Mouse (Mus musculus) small intestine, adult 10 weeks (tissue): ENCODE data around the gene Gmeb2. TPM values are rescaled to one million over a fixed set of nuclear protein-coding genes. Genes with fewer than 3 reads are reported as not detected.

Source experiments
- polyA plus RNA-seq: library from polyadenylated mRNA; stranded (reverse); fragments of 350-450 nt; fragmentation: Illumina TruSeq; extraction: RNeasy Lipid Tissue Mini Kit (QIAGEN cat#74804); gene quantifications from one replicate; pipeline ENCODE4 v1.2.3, GENCODE M21; 2014; ENCODE audit warnings: low replicate concordance

Gene Gmeb2
- polyA plus RNA-seq: 10.5 TPM

DNA sequence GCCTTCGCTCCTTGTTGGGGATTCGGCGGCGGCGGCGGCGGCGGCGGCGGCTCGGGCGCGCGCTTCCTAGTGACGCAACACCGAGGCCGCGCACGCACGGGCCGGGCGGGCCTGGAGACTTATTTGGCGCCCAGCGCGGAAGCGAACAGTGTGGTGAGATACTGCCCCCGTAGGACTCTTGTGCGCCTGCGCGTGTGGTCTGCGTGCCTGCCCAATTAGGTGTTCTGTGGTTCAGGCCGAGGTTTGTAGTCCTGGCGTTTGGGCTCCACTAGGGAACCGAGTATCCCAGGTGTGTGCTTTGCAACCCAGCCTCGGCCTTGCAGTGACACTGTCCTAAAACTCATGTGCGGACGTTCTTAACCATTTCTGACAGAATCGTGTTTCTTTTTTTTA, at the start of gene Gmeb2:
TSS of gene Gmeb2 (minus strand) at position 78 of the 393 bp plus-strand sequence.

DNA sequence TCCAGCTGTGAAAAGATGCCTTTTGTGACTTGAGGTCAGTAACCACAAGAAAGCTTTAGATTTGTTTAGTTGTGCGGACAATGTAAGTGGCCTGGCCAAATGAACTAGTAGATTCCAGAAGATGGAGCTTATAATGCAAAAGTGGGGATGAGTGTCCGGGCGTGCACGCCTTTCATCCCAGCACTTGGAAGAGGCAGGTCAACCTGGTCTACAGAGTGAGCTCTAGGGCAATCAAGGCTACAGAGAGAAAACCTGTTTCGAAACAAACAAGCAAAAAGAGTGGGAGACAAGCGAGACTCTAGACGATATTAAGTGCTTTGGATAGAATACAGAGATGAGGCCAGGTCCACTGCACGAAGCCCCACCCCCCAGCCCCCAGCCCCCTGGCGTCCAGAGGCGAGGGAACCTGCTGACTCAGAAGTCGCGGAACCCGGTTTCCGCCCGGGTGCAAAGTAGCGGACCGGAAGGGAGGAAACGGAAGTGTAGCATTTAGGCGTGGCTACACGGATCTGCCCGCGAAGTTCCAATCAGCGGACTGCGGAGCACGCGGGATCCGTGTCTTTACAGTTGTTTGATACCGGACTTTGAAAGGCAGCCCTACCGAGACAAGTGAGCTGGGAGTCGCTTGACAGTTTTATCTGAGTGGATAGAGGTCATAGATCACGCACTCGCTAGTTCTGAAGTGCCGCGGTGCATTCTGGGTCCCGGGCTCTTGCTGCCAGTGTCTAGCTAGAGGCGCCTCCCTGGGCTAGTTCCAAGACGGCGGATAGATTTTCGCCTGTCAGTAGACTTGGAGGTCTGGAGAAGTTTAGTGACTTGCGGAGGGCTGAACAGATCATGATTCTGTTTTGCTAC, 31.6 kb upstream of the Gmeb2 start, which contains the start of gene Rtel1:
TSS of gene Rtel1 (plus strand) at position 492 of the 855 bp plus-strand sequence.

DNA sequence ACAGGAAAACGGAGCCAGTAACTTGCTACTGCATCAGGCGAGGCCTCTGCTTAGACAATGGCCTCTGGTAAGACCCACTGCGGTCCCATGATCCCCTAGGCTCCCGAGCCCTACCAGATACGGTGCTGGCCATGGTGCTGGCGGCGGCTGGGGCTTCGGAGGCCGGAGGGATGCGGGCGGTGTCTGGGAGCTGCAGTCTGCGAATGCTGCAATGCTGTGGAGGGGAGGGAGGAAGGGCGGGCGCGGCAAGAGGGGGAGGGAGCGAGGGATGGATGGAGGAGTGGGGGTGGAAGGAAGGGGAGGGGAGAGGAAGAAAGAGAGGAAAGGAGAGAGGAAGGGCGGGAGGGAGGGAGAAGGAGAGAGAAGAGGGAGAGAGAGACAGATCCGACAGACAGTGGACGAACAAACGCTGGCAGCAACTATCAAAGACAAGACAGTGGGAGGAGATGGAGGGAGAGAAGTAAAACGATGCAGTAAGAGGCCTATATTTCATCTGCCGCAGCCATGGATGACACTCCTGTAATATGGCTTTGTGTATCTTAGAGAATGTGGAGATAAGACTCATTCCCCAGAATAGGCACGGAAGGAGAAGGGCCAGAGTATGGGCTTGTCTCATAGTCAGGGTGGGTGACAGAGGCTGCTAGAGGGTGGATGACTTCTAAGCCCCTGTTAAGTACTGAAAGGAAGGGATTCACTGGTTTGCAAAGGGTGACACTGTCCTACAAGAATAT, 26.4 kb upstream of the Gmeb2 start, which contains the start of gene Stmn3:
TSS of gene Stmn3 (minus strand) at position 421 of the 731 bp plus-strand sequence.

DNA sequence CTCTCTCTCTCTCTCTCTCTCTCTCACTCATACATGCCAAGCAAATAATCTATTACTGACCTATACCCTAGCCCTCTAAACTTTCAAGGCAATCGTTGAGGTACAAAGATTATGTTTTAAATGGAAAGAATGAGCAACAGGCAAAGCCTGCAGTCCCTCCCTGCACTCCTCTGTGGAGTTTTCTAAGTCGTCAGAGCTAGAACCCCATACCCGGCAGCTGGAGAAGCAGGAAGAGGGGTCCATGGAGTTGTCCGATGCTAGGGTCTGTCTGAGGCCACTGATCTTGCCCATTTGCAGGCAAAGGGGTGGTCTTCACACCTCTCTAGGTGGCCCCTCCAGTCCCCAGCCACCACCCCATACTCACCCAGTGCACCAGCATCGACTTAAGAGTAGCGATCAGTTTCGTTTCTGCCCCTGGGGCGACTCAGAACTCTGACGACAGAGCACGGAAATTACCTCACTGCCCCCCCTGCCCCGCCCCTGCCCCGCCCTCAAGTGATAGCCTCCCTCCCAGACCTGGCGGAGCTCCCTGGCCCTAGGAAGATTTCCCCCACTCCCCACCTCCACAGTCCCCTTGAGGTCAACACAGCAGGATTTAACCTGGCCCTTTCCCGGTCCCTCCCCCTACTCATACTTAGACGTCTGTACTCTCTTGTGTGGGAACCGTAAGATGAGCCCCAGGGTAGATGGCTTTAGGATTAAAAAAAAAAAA, 46.1 kb downstream of the Gmeb2 start, which contains the start of gene Helz2:
TSS of gene Helz2 (minus strand) at position 426 of the 712 bp plus-strand sequence.

DNA sequence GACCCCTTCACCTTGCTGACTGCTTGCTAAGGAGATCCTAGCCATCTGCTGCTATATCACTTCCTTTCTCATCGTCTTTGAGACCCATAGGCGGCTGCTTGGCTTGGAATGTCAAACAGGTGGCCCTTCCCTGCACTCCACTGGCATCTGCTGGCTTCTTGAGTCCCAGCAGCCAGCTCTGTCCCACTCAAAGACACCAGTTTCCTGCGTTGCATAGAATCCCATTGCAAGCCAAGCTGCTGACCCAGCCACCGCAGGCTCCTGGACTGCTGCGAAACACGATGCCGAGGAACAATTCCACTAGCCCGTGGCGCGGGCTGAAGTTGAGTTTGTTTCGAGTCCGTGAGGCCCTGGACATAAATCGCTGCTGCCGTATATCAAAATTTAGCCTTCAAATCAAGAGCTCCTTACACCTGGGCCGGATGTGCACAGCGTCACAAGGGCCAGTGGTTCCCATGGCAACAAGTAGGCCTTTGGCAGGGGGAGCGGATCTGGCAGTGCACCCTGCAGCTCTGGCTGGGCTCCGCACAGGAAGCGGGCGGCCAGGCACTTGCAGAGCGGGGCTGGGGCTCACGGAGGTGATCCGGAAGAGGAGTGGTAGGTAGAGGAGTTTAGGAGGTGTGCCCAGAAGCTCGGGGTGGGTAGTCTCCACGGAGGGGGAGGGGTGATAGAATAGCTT, 68.2 kb downstream of the Gmeb2 start, which contains the start of gene Fndc11:
TSS of gene Fndc11 (plus strand) at position 476 of the 679 bp plus-strand sequence.

DNA sequence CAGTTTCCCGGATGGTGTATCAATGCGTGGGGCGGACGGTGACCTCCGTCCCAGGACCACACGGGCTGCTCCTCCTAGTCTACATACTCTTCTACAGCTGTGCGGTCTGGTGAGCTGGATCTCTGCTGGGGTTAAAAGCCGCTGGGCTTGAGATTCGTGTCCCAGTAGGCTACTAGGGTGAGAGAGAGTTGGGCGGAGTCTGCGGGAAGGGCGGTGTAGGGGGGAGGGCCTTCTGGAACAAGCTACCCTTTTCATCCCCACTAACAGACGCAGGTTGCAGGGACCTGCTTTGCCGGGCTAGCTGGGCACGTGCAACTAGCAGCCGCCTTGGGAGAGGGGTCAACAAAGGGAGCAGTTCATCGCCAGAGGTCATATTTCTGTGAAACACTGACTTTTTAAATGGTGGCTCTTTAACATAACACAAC, 74.8 kb downstream of the Gmeb2 start, which contains the start of gene Srms:
TSS of gene Srms (minus strand) at position 165 of the 425 bp plus-strand sequence.

DNA sequence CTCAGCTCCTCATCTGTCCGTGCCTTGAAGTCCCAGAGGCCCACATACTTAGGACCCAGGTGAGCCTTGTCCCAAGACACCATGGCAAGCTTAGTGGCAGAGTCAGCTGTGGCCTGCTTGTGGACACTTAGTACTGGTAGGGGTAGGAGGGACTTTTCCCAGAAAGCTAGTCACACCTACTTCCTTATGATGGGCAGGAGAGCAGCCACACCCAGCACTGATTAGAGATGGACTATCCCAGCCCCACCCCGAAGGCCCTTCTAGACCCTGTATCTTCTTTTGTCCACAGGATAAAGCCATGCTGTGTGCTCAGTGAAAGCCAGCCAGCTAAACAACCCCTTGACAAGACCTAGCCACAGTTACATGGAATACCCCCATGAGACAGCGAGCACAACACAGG, 85.4 kb downstream of the Gmeb2 start, which contains the start of gene Ptk6:
TSS of gene Ptk6 (minus strand) at position 368 of the 400 bp plus-strand sequence.

Other genes starting within 250 kb of the Gmeb2 start
- gene Chrna4, start 244.5 kb downstream of the Gmeb2 start, polyA plus RNA-seq: not detected
- 0.19 TPM for gene Kcnq2, start 152.7 kb downstream of the Gmeb2 start, polyA plus RNA-seq
- gene Eef1a2, start 131.0 kb downstream of the Gmeb2 start, polyA plus RNA-seq: not detected
- gene Ppdpf, start 100.8 kb downstream of the Gmeb2 start, polyA plus RNA-seq: 5.9 TPM
- gene Ptk6, start 85.2 kb downstream of the Gmeb2 start, polyA plus RNA-seq: 5.1 TPM
- not detected for gene Srms, start 74.8 kb downstream of the Gmeb2 start, polyA plus RNA-seq
- gene Fndc11, start 68.0 kb downstream of the Gmeb2 start, polyA plus RNA-seq: not detected
- gene Helz2, start 46.0 kb downstream of the Gmeb2 start, polyA plus RNA-seq: 5.8 TPM
- not detected for gene Stmn3, start 26.5 kb upstream of the Gmeb2 start, polyA plus RNA-seq
- 2.8 TPM for gene Rtel1, start 31.7 kb upstream of the Gmeb2 start, polyA plus RNA-seq
- 0.97 TPM for gene Zgpat, start 76.9 kb upstream of the Gmeb2 start, polyA plus RNA-seq
- gene Arfrp1, start 77.4 kb upstream of the Gmeb2 start, polyA plus RNA-seq: 25.0 TPM
- gene Lime1, start 92.0 kb upstream of the Gmeb2 start, polyA plus RNA-seq: 0.45 TPM
- 1.3 TPM for gene Zbtb46, start 171.4 kb upstream of the Gmeb2 start, polyA plus RNA-seq
- not detected for gene Abhd16b, start 205.2 kb upstream of the Gmeb2 start, polyA plus RNA-seq
- 26.2 TPM for gene Tpd52l2, start 209.1 kb upstream of the Gmeb2 start, polyA plus RNA-seq
- gene Dnajc5, start 232.4 kb upstream of the Gmeb2 start, polyA plus RNA-seq: 32.9 TPM